Mouse (Mus musculus) olfactory bulb, adult 2 months (tissue): ENCODE measurements at regions not wholly inside any gene's neighbourhood (a gene's known extent, or its start where the extent isn't known, plus 50 kb on each side); places are given as distances from the start of the nearest gene placed in this dataset.
A peak's percentile ranks its signal among the peaks of the same experiment; 100 is the strongest.
"Not testable (repeated sequence)": the region's sequence is repeated elsewhere in the genome, so short reads cannot be mapped to it uniquely, and the experiment has no call there.

Experiments
- H3K27ac ChIP-seq: fragments of 200-500 bp; 2 replicates; pipeline ENCODE4 v1.5.1; 2012; ENCODE audit warnings: low read depth, low read length; ENCODE audit not compliant: insufficient read depth
- H3K4me1 ChIP-seq: fragments of 200-500 bp; 2 replicates; pipeline ENCODE4 v1.6.1; 2012; ENCODE audit warnings: low read length; ENCODE audit not compliant: control insufficient read depth, insufficient read depth
- H3K4me3 ChIP-seq: fragments of 200-500 bp; 2 replicates; pipeline ENCODE4 v1.5.1; 2012; ENCODE audit warnings: mild to moderate bottlenecking, low read depth, low read length, moderate library complexity; ENCODE audit not compliant: insufficient read depth
- CTCF ChIP-seq: fragments of 200-500 bp; IDR thresholded peaks from 2 replicates; pipeline ENCODE4 v1.5.1; 2012; ENCODE audit warnings: low read depth, mild to moderate bottlenecking, low read length, moderate library complexity; ENCODE audit not compliant: insufficient read depth
- POLR2A ChIP-seq: fragments of 200-500 bp; IDR thresholded peaks from 2 replicates; pipeline ENCODE4 v1.6.1; 2012; ENCODE audit warnings: mild to moderate bottlenecking, low read depth, low read length, moderate library complexity; ENCODE audit not compliant: insufficient read depth
- WGBS: fragments of 180-500 bp; shearing (Covaris S2); methylation state at CpG from one replicate; pipeline ENCODE4 v1.1.7; 2018; 5-methylcytosine and 5-hydroxymethylcytosine counted together

DNA sequence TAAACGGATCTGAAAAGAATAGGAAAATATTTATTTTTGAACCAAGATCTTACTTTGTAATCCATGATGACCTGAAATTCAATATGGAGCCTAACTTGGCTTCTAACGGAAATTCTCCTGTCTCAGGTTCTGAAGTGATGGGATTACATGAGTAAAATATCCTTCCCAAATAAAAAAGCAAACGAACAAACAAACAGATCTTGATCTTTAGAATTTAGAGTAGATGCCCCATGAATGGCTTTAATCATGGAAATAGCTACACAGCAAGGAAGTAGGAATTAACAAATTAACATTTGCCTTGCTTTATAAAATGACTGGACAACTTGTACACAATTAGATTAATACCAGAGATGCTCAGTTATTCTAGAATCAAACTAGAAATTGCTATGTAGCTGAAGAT lies 243.8 kb downstream of the Mef2c start:
- WGBS: 39% methylated on average over 3 of the region's 3 CpGs
- no peak overlapping the region for H3K27ac ChIP-seq
- TF ChIP-seq CTCF (no peak), POLR2A (no peak)
- H3K4me1 ChIP-seq: peaks cover 6% of the 10 kb centered on the region; the same call in 1 of the 2 replicates
- no peak overlapping the region for H3K4me3 ChIP-seq

DNA sequence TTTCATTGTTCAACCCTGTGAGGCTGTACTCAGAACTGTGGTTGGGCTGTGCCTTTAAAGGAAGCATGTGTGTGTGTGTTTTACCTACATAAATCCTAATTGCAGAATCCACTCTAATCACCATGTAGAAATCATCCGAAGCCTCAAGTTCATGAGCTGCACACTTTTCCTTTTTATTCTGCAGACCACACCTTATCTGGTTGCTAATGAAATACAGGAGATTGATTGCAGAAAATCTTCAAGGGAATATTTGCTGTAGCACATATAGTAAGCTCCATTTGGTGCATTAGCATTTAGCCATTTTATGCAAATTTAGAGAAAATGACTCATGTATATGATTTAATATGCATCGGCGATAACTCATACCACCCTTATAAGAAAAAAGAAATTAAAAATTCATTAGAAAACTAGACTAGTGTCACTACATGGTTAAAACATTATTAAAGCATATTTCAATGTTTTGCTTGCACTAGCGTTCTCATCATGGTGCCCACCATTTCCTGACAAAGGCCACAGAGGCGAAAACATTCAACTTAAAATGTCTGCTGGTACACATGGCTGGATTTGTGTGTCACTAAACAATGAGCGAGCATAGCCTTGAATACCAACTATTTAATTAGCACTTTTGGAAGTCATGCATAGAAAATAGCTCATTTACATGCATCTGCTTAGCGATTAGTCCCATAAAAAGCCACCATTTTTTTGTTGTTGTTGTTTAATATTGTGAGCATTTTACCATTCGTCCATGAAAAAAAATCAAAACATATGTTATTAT lies 245.7 kb downstream of the Mef2c start:
- H3K4me3 ChIP-seq: no peak overlapping the region
- 25% methylated on average over 8 of the region's 8 CpGs for WGBS
- H3K27ac ChIP-seq: peak overlapping the region; percentile 73; the same call in 1 of the 2 replicates
- peaks cover 6% of the 10 kb centered on the region; the same call in 1 of the 2 replicates for H3K4me1 ChIP-seq
- no peak for TF ChIP-seq POLR2A
- no peak for TF ChIP-seq CTCF

DNA sequence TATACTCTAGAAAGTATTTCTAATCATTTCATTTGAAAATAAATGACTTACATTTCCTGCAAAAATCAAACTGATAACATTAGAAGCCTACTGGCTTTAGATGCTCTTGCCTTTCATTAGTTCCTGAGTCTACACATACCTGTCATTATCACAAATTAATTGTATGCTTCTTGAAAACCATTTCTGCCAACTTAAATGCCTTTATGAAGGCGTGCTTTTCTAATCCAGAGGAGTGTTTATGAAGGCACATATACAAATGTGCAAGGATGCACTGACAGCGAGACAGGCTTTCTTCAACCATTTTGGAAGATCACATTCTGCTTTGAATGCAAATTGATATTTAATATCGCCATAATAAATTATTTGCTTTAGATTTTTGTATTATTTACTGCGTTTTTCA lies 246.6 kb downstream of the Mef2c start:
- Histone ChIP-seq H3K4me1 (peaks cover 2% of the 10 kb centered on the region; the same call in 1 of the 2 replicates), H3K27ac (no peak overlapping the region), H3K4me3 (no peak overlapping the region)
- TF ChIP-seq POLR2A: no peak
- no peak for TF ChIP-seq CTCF
- WGBS: 57% methylated on average over 4 of the region's 4 CpGs

DNA sequence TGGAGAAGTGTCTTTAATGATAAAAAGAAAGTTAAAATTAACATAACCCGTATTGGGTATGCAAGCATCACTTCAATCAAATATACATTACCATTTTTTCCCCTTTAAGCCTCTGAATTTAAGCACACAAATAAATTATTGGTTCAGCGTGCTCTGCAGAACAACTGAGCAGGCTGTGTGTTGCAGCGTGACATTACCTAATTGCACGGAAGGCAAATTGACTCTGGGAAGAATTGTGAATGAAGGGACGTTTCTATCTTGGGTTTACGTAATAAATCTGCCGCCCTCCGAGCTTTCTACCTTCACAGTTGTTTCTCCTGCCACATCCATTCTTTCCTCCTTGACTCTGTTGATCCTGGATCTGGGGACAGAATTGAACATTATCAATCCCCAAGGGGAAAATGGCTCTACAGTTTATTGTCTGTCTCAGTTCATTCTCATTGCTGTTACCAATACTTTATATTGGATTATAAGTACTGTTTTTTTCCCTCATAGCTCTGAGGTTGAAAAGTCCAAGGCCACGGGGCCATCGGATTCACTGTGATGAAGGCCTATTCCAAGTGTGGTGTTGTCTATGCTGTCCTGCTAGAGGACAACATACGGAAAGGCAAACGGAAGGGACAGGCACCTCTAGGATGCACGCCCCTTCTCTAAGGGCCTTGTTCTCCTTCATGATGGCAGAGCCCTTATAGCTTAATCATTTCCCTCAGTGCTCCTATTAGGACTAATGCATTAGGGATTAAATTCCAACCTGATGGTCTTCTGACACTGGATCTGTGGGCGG lies 256.7 kb downstream of the Mef2c start:
- H3K27ac ChIP-seq: no peak overlapping the region
- peaks cover 3% of the 10 kb centered on the region; the same call in 1 of the 2 replicates for H3K4me1 ChIP-seq
- H3K4me3 ChIP-seq: no peak overlapping the region
- TF ChIP-seq CTCF: no peak
- no peak for TF ChIP-seq POLR2A
- WGBS: 60% methylated on average over 14 of the region's 14 CpGs

DNA sequence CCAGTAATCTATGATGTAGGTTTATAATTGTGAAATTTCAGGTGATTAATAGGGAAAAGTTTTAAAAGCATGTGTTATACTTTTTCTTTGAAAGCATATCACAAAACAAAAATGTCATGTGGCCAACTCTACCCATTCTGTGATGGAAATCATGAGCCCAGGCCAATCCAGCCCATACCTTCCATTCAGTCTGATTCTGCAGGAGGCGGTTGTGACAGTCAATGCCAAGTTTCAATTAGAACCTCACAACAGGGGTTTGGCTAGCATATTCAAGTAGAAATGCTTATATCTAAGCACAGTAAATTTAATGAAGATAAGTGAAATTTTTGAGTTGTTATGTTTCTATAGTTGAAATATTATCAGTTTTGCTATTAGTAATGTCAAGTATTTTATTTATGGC lies 258.6 kb downstream of the Mef2c start:
- Histone ChIP-seq H3K27ac (no peak overlapping the region), H3K4me3 (no peak overlapping the region), H3K4me1 (peaks cover 3% of the 10 kb centered on the region; the same call in 1 of the 2 replicates)
- TF ChIP-seq POLR2A: no peak
- TF ChIP-seq CTCF: no peak
- 76% methylated on average over 1 of the region's 1 CpGs for WGBS

DNA sequence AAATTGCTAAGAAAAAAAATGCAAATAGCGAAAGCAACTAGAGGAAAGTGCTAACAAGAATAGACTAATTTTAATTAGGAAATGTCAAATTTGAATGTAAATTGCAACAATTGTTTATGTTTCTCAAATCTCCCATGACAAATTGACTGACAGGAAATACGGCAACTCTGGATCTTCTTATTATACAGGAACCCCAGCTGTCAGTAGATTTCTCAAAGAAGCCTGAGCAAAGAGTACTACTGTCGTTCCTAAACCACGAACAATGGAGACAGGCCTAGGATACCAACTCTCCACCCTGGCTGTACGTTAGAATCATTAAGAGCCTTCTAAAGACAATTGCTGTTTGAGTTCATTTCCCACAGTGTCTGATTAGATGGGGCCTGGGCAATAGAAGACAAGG lies 259.5 kb downstream of the Mef2c start:
- not testable (repeated sequence) for H3K4me3 ChIP-seq, H3K4me1 ChIP-seq
- WGBS: 71% methylated on average over 5 of the region's 5 CpGs

DNA sequence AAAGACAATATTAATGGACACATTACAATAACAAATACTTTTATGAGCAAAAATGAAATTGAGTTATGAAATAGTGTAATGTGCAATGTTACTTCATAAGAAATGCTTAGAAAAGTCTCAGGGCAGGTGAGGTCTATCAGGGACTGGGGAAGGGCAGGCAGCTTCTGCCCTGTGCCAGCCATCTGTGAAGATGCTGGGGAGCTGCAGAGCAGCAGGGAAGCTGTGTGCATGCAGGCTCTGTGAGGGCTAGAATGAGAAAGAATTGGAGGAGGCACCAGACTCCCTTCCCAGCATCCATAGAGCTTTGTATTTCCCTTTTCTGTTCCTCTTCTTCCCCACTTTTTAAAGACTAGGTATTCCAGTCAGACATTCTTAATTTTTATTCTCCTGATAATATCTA lies 281.8 kb downstream of the Mef2c start:
- no peak overlapping the region for H3K27ac ChIP-seq
- peaks cover 2% of the 10 kb centered on the region; the same call in 1 of the 2 replicates for H3K4me1 ChIP-seq
- TF ChIP-seq POLR2A (no peak), CTCF (no peak)
- no peak overlapping the region for H3K4me3 ChIP-seq

More for the DNA sequence above, 259.5 kb downstream of the Mef2c start:
- not testable (repeated sequence) for H3K27ac ChIP-seq

DNA sequence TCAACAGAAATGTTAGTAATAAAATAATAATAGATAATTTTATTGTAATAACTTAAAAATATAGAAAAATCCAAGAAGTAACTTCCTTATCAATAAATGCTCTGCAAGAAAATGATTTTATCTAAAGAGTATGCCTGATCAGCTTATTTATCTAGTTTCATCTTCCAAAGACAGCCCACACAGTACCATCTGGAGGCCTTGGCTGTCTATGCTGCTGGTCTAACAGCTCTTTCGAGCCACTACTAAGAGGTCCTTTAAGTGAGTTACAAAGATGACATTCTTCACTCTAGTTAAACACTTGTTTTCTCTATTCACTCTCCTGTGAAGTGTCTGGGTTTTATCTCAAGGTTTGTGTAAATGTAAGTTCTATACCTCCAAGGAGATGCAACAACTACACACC lies 305.7 kb downstream of the Mef2c start:
- WGBS: 85% methylated on average over 1 of the region's 1 CpGs
- no peaks in the 10 kb centered on the region for H3K4me1 ChIP-seq
- no peak overlapping the region for H3K27ac ChIP-seq
- TF ChIP-seq POLR2A (no peak), CTCF (no peak)
- H3K4me3 ChIP-seq: no peak overlapping the region

DNA sequence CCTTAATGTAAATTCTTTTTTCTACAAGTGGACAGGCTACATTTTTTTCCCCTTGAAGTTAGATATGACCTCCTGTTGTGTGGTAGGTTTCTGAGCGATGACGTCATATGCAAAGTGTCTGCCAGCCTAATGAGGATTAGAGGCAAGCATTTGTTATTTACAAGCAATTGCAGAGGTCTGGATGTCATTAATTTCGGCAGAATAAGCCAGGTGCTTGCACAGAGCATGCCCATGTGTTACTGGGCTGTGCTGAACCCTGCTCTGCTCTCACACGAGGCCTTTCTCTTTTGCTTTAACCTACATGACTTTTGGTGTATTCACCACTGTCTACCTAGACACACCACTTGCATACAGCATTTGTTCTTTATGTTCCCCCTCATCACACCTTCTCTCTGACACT lies 316.5 kb downstream of the Mef2c start:
- TF ChIP-seq CTCF (no peak), POLR2A (no peak)
- Histone ChIP-seq H3K27ac (no peak overlapping the region), H3K4me3 (no peak overlapping the region), H3K4me1 (no peaks in the 10 kb centered on the region)
- 21% methylated on average over 4 of the region's 4 CpGs for WGBS
